Mouse (Mus musculus) testis, adult 2 months (tissue): ENCODE results near the gene Gm10153.

Experiments
- CTCF ChIP-seq: fragments of 200-500 bp; IDR thresholded peaks from 2 replicates; pipeline ENCODE4 v1.5.1; 2012; ENCODE audit warnings: low read depth, mild to moderate bottlenecking, inconsistent platforms, low read length, moderate library complexity; ENCODE audit not compliant: control insufficient read depth, insufficient read depth, insufficient replicate concordance
- POLR2A ChIP-seq: fragments of 200-500 bp; IDR thresholded peaks from 2 replicates; pipeline ENCODE4 v1.6.1; 2012; ENCODE audit warnings: low read depth, mild to moderate bottlenecking, inconsistent platforms, low read length, moderate library complexity; ENCODE audit not compliant: control insufficient read depth

GRCm38 (mm10) chr7:142201064-142201463, 10.9 kb upstream of the Gm10153 start, which contains the start of gene Krtap5-3:
- TF ChIP-seq CTCF (no peak), POLR2A (no peak)
